Mouse (Mus musculus) layer of hippocampus, adult 2 months (tissue): ENCODE data around the gene Mlip. TPM values are rescaled to one million over a fixed set of nuclear protein-coding genes. Genes with fewer than 3 reads are reported as not detected.
A peak's percentile ranks its signal among the peaks of the same experiment; 100 is the strongest.

Source experiments
- DNase-seq, 2 experiments: peaks; one replicate each; pipeline ENCODE4 v3.0.0; 2022; ENCODE audit warnings: low spot score in 2 of 2
- H3K27ac ChIP-seq: fragments of 200-600 bp; 2 replicates; pipeline ENCODE4 v1.8.1; 2022
- H3K4me3 ChIP-seq: fragments of 200-600 bp; 2 replicates; pipeline ENCODE4 v1.8.1; 2022; ENCODE audit warnings: mild to moderate bottlenecking
- CTCF ChIP-seq: fragments of 200-600 bp; conservative IDR thresholded peaks from 2 replicates; pipeline ENCODE4 v1.8.1; 2022; ENCODE audit warnings: antibody characterized with exemption, mild to moderate bottlenecking, moderate library complexity
- total RNA-seq, 2 experiments: library from RNA; stranded (reverse); gene quantifications; 2 replicates each; pipeline ENCODE4 v1.2.3; 2021

The Mlip gene
- total RNA-seq, 2 experiments from 2014 or later: 50.8 to 52.4 TPM

GRCm38 (mm10) chr9:77258265-77258664 is 94.5 kb downstream of the Mlip start:
- DNase-seq: no peak
- H3K27ac ChIP-seq: no peak overlapping the region
- H3K4me3 ChIP-seq: no peak overlapping the region
- TF ChIP-seq CTCF: no peak

GRCm38 (mm10) chr9:77254514-77254913 is 98.3 kb downstream of the Mlip start:
- no peak for DNase-seq

GRCm38 (mm10) chr9:77252761-77253160 is 100.0 kb downstream of the Mlip start:
- TF ChIP-seq CTCF: no peak
- no peak overlapping the region for H3K4me3 ChIP-seq

More at GRCm38 (mm10) chr9:77254514-77254913, 98.3 kb downstream of the Mlip start:
- Histone ChIP-seq H3K4me3 (no peak overlapping the region), H3K27ac (0 out of 2 replicates have a peak overlapping the region, but pooled peaks have one; percentile 6)
- TF ChIP-seq CTCF: no peak

GRCm38 (mm10) chr9:77252134-77252533 is 100.6 kb downstream of the Mlip start:
- peak; percentile 49 to 73 for DNase-seq
- no peak for TF ChIP-seq CTCF
- Histone ChIP-seq H3K4me3 (peak overlapping the region; percentile 47), H3K27ac (peak overlapping the region; percentile 89)

More at GRCm38 (mm10) chr9:77252761-77253160, 100.0 kb downstream of the Mlip start:
- DNase-seq: no peak
- peak overlapping the region; percentile 89 for H3K27ac ChIP-seq

- DNase-seq: peak; percentile 15 to 35
- peak overlapping the region; percentile 94 for H3K27ac ChIP-seq
- peak overlapping the region; percentile 65 for H3K4me3 ChIP-seq
- no peak for TF ChIP-seq CTCF
Measured at GRCm38 (mm10) chr9:77251511-77252112, 101.2 kb downstream of the Mlip start.

- Histone ChIP-seq H3K4me3 (no peak overlapping the region), H3K27ac (no peak overlapping the region)
- no peak for TF ChIP-seq CTCF
- DNase-seq: no peak
Measured at GRCm38 (mm10) chr9:77198250-77198649, 154.5 kb downstream of the Mlip start.

- no peak for TF ChIP-seq CTCF
- DNase-seq: no peak
- Histone ChIP-seq H3K27ac (no peak overlapping the region), H3K4me3 (no peak overlapping the region)
Measured at GRCm38 (mm10) chr9:77179486-77179885, 173.3 kb downstream of the Mlip start.

- H3K4me3 ChIP-seq: no peak overlapping the region
- DNase-seq: no peak
- no peak for TF ChIP-seq CTCF
- no peak overlapping the region for H3K27ac ChIP-seq
Measured at GRCm38 (mm10) chr9:77175870-77176269, 176.9 kb downstream of the Mlip start.

GRCm38 (mm10) chr9:77172044-77172443 is 180.7 kb downstream of the Mlip start:
- no peak for DNase-seq
- Histone ChIP-seq H3K27ac (no peak overlapping the region), H3K4me3 (no peak overlapping the region)
- TF ChIP-seq CTCF: no peak

GRCm38 (mm10) chr9:77165877-77166276 is 186.9 kb downstream of the Mlip start:
- DNase-seq: peak in 1 of 2 experiments; percentile 15
- H3K4me3 ChIP-seq: no peak overlapping the region
- no peak for TF ChIP-seq CTCF
- no peak overlapping the region for H3K27ac ChIP-seq

- H3K27ac ChIP-seq: no peak overlapping the region
- DNase-seq: no peak
- TF ChIP-seq CTCF: no peak
- H3K4me3 ChIP-seq: no peak overlapping the region
Measured at GRCm38 (mm10) chr9:77161764-77162163, 191.0 kb downstream of the Mlip start.

GRCm38 (mm10) chr9:77160277-77160926 is 192.4 kb downstream of the Mlip start:
- no peak for DNase-seq
- TF ChIP-seq CTCF: no peak
- H3K4me3 ChIP-seq: no peak overlapping the region
- H3K27ac ChIP-seq: no peak overlapping the region

GRCm38 (mm10) chr9:77148518-77149257 is 204.1 kb downstream of the Mlip start:
- H3K27ac ChIP-seq: no peak overlapping the region
- no peak for TF ChIP-seq CTCF
- no peak overlapping the region for H3K4me3 ChIP-seq
- no peak for DNase-seq
